Mouse (Mus musculus): ENCODE results near the gene Lingo3.

- TF ChIP-seq CTCF (IDR thresholded peaks at IDR 0.05; ENCODE audit: low read depth) = peak; percentile 87
- TF ChIP-seq EP300 (optimal IDR thresholded peaks at IDR 0.05) = no peak
Measured at GRCm38 (mm10) chr10:80880131-80880641, 36.3 kb upstream of the Lingo3 start.

All from stomach, postnatal 0 days (tissue).